Mouse (Mus musculus) kidney, adult 2 months (tissue): ENCODE measurements around the gene Tomm6.

Experiments used
- CTCF ChIP-seq: fragments of 200-500 bp; conservative IDR thresholded peaks from 2 replicates; pipeline ENCODE4 v1.5.1; 2011; ENCODE audit warnings: low read depth, mild to moderate bottlenecking, control low read depth, low read length, moderate library complexity, mixed read lengths; ENCODE audit not compliant: insufficient read depth, insufficient read length
- POLR2A ChIP-seq: fragments of 200-500 bp; IDR thresholded peaks from one replicate; pipeline ENCODE4 v1.6.1; 2011; ENCODE audit warnings: low read depth, low read length, control low read depth

- no peak for TF ChIP-seq CTCF
- no peak for TF ChIP-seq POLR2A
Measured at GRCm38 (mm10) chr17:47711883-47712282, 23.7 kb upstream of the Tomm6 start.
